Mouse (Mus musculus) forebrain, postnatal 0 days (tissue): ENCODE results near the gene Cpd. TPM values are rescaled to one million over a fixed set of nuclear protein-coding genes. Genes with fewer than 3 reads are reported as not detected.
A peak's percentile ranks its signal among the peaks of the same experiment; 100 is the strongest.

Source experiments
- ATAC-seq: fragments of 200-750 bp; cut with Nextera tagmentation; 2 replicates; pipeline ENCODE4 v1.8.0; 2017; ENCODE audit warnings: mild to moderate bottlenecking, moderate library complexity
- DNase-seq: peaks from one replicate; pipeline ENCODE4 v3.0.0-alpha.2; 2015
- H3K27ac ChIP-seq: fragments of 300-500 bp; sonication (generic); 2 replicates; pipeline ENCODE4 v1.5.1; 2014; ENCODE audit warnings: low read depth, mild to moderate bottlenecking, antibody characterized with exemption, low read length, moderate library complexity, mixed read lengths
- H3K27me3 ChIP-seq: fragments of 300-500 bp; sonication (generic); 2 replicates; pipeline ENCODE4 v1.6.1; 2014; ENCODE audit warnings: mild to moderate bottlenecking, low read length, mixed read lengths; ENCODE audit not compliant: insufficient read depth
- H3K36me3 ChIP-seq: fragments of 300-500 bp; sonication (generic); 2 replicates; pipeline ENCODE4 v1.6.1; 2014; ENCODE audit warnings: mild to moderate bottlenecking, moderate library complexity; ENCODE audit not compliant: insufficient read depth
- H3K4me1 ChIP-seq: fragments of 300-500 bp; sonication (generic); 2 replicates; pipeline ENCODE4 v1.6.1; 2014; ENCODE audit warnings: antibody characterized with exemption; ENCODE audit not compliant: insufficient read depth
- H3K4me2 ChIP-seq: fragments of 300-500 bp; sonication (generic); 2 replicates; pipeline ENCODE4 v1.6.1; 2014; ENCODE audit warnings: low read depth, mild to moderate bottlenecking, moderate library complexity
- H3K4me3 ChIP-seq: fragments of 300-500 bp; sonication (generic); 2 replicates; pipeline ENCODE4 v1.5.1; 2014; ENCODE audit warnings: low read depth, low read length, mixed read lengths
- H3K9ac ChIP-seq: fragments of 300-500 bp; sonication (generic); 2 replicates; pipeline ENCODE4 v1.6.1; 2014; ENCODE audit warnings: mild to moderate bottlenecking
- H3K9me3 ChIP-seq: fragments of 300-500 bp; sonication (generic); 2 replicates; pipeline ENCODE4 v1.6.1; 2016; ENCODE audit warnings: low read length
- CTCF ChIP-seq: sonication (generic); IDR thresholded peaks from 2 replicates; pipeline ENCODE4 v1.5.1; 2016; ENCODE audit warnings: antibody characterized with exemption, control low read depth, low read depth
- WGBS: fragments of 180-500 bp; shearing (Covaris S2); extraction: QIAGEN DNeasy Blood & Tissue Kit; methylation state at CpG from one replicate; pipeline ENCODE4 v1.1.7; 2014; 5-methylcytosine and 5-hydroxymethylcytosine counted together
- polyA plus RNA-seq: library from polyadenylated mRNA; unstranded; fragments of >200 nt; fragmentation: Nextera tagmentation; extraction: Ambion mirVana; gene quantifications from 2 replicates; pipeline ENCODE4 v1.2.1, GENCODE M21; 2015
- total RNA-seq: library from RNA; depleted of rRNA; stranded (reverse); fragments of >200 nt; gene quantifications from 2 replicates; pipeline ENCODE4 v1.2.3, GENCODE M21; 2014

The Cpd gene
- total and polyA plus RNA-seq, 2 experiments from 2014 or later, result 5.6 to 44.0 TPM

- no peak overlapping the region for H3K9ac ChIP-seq
- H3K9me3 ChIP-seq, result no peaks in the 10 kb centered on the region
- no peak overlapping the region for H3K4me2 ChIP-seq
- ATAC-seq, result peak; percentile 14; the same call in 1 of the 2 replicates
- 72% methylated on average over 10 of the region's 10 CpGs for WGBS
- no peaks in the 10 kb centered on the region for H3K36me3 ChIP-seq
- no peak overlapping the region for H3K4me3 ChIP-seq
- H3K4me1 ChIP-seq, result no peaks in the 10 kb centered on the region
- no peak for DNase-seq
- H3K27ac ChIP-seq, result no peak overlapping the region
- no peaks in the 10 kb centered on the region for H3K27me3 ChIP-seq
- no peak for TF ChIP-seq CTCF
Measured at GRCm38 (mm10) chr11:76889339-76890164, 42.7 kb upstream of the Cpd start.

DNA sequence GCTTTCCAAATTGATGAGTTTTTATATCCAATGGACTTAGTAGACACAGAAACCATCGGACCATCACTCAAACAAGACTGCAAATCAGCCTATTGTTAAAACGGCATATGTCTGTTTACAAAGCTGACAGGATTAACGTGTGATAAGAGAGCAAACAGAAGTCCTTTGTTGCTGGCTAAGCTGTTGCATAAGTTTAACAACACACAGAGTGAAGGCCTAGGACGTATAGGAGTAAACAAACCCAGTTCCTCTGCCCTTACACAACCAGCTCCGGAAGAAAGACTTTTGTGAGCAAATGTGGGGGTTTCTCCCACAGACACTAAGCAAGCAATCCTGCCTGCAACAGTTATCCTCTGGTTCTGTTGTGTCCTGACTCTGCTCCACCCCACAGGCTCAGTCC is 37.6 kb upstream of the Cpd start:
- TF ChIP-seq CTCF, result no peak
- no peak overlapping the region for H3K4me3 ChIP-seq
- no peak overlapping the region for H3K9ac ChIP-seq
- 23% methylated on average over 5 of the region's 5 CpGs for WGBS
- H3K36me3 ChIP-seq, result no peaks in the 10 kb centered on the region
- no peak for ATAC-seq
- no peaks in the 10 kb centered on the region for H3K4me1 ChIP-seq
- DNase-seq, result no peak
- H3K4me2 ChIP-seq, result no peak overlapping the region
- no peak overlapping the region for H3K27ac ChIP-seq
- no peaks in the 10 kb centered on the region for H3K9me3 ChIP-seq
- H3K27me3 ChIP-seq, result no peaks in the 10 kb centered on the region

DNA sequence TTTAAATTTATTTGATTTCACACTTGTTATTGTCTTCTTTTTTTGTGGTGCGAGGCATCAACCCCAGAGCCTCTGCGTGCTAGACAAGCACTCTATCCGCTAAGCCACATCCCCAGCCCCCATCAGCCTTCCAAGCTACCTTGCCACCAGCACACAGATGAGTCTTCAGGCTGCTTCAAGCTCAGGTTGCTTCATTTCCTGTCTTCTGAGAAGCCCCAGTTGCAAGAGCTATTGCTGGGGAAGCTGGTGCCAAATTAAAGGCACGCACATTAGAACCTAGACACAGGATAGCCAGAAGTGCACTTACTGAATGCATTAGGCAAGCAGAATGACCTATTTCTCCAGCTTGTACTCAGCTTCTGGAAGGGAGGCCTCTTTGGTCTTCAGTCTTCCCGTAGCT is 33.0 kb upstream of the Cpd start:
- Histone ChIP-seq H3K9ac (no peak overlapping the region), H3K4me2 (no peak overlapping the region), H3K27ac (no peak overlapping the region), H3K4me3 (no peak overlapping the region), H3K9me3 (no peaks in the 10 kb centered on the region), H3K36me3 (no peaks in the 10 kb centered on the region), H3K4me1 (no peaks in the 10 kb centered on the region), H3K27me3 (no peaks in the 10 kb centered on the region)
- WGBS, result 92% methylated on average over 5 of the region's 5 CpGs
- no peak for ATAC-seq
- DNase-seq, result no peak
- no peak for TF ChIP-seq CTCF

DNA sequence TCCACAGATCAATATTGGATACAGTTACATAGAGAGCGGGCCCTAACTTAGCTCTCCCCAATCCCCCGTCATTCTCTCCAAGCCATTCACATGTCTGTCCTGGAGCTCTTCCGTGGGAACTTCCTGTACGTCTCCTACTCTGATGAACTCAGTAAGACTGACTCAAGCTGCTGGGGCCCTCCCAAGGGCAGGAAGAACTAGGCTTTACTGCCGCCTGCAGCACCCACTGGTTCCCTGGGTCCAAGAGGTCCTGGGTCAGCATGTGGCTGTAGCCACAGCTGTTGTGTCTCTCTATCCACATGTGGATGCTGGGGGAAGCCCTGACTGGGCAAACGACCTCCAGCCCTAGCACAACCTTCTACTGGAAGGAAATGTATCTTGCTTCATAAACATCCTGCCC is 27.9 kb upstream of the Cpd start:
- Histone ChIP-seq H3K27me3 (no peaks in the 10 kb centered on the region), H3K4me2 (no peak overlapping the region), H3K4me1 (no peaks in the 10 kb centered on the region), H3K27ac (no peak overlapping the region), H3K4me3 (no peak overlapping the region), H3K9ac (no peak overlapping the region), H3K9me3 (no peaks in the 10 kb centered on the region), H3K36me3 (no peaks in the 10 kb centered on the region)
- no peak for TF ChIP-seq CTCF
- WGBS, result 76% methylated on average over 6 of the region's 6 CpGs
- ATAC-seq, result no peak
- DNase-seq, result no peak

DNA sequence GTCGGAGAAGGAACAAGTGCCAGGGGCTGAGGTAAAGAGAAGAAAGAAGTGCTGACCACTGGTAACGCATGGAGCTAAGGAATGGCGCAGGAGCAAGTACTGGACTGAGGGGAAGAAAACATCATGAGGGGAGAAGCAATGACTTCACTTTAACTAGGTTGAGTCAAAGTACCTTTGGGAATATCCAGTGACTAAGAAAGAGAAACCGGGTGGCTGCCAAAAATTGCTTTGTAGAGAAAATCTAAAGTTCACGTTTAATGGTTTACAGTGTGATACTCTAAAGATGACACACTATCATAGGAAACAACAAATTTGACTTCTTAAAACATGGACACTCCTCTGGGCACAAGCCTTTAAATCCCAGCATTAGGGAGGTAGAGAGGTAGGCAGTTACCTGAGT is 27.0 kb upstream of the Cpd start:
- Histone ChIP-seq H3K36me3 (no peaks in the 10 kb centered on the region), H3K27me3 (no peaks in the 10 kb centered on the region), H3K4me3 (no peak overlapping the region), H3K27ac (no peak overlapping the region), H3K9ac (no peak overlapping the region), H3K4me1 (no peaks in the 10 kb centered on the region), H3K9me3 (no peaks in the 10 kb centered on the region), H3K4me2 (no peak overlapping the region)
- 93% methylated on average over 5 of the region's 5 CpGs for WGBS
- TF ChIP-seq CTCF, result no peak
- ATAC-seq (no peak), DNase-seq (no peak)

DNA sequence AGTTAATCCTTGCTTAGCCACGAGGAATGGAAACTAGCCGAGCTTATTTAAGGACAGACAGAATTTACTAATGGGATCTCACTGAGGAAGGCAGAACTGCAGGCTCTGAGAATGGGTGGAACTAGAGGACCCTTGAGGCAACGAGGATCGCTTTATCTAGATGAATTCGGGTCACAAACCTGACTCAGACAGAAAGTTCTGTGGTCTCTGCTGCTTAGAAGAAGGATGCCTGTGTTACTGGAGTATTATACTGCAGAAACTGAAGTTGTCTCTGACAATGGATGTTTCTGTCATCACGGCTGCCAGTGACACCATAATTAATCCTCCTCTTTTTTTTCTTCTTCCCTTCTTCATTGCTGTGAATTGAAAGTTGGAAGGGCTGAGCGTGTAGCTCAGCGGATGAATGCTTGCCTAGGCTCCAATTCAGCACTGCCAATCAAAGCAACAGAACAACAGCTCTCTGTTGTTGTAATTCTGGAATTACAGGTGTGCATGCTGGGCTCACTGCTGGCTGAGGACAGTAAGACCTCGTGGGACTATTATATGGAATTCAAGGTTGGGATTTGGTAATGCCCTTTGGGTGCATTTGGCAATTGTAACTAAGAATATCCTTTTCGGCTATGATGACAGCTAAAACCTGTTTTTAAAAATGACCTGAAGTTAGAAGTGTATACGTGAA is 25.9 kb upstream of the Cpd start:
- Histone ChIP-seq H3K4me3 (no peak overlapping the region), H3K27me3 (no peaks in the 10 kb centered on the region), H3K36me3 (no peaks in the 10 kb centered on the region), H3K27ac (no peak overlapping the region), H3K4me1 (no peaks in the 10 kb centered on the region), H3K9ac (no peak overlapping the region), H3K9me3 (no peaks in the 10 kb centered on the region), H3K4me2 (no peak overlapping the region)
- DNase-seq (no peak), ATAC-seq (no peak)
- no peak for TF ChIP-seq CTCF
- 40% methylated on average over 11 of the region's 11 CpGs for WGBS

GRCm38 (mm10) chr11:76861185-76861584 is 14.4 kb upstream of the Cpd start:
- Histone ChIP-seq H3K4me3 (no peak overlapping the region), H3K27ac (no peak overlapping the region), H3K27me3 (no peaks in the 10 kb centered on the region), H3K4me1 (no peaks in the 10 kb centered on the region), H3K9ac (no peak overlapping the region), H3K4me2 (no peak overlapping the region), H3K36me3 (no peaks in the 10 kb centered on the region), H3K9me3 (no peaks in the 10 kb centered on the region)
- DNase-seq (no peak), ATAC-seq (no peak; the same call in 1 of the 2 replicates)
- 93% methylated on average over 3 of the region's 3 CpGs for WGBS
- TF ChIP-seq CTCF, result no peak
